In genomic region chr2:94177294-94177693, GRCm38 (mm10) we compare ENCODE assay signal across 11 mouse cellular contexts. TPM values are rescaled to one million over a fixed set of nuclear protein-coding genes. Genes with fewer than 3 reads are reported as not detected.
DNase-seq lines count a peak whose midpoint lies in the region; ATAC-seq lines count a peak whose summit lies in the region.
"Had no signal": no experiment of that assay in that cellular context is flagged by ENCODE, and none has a peak within 500 bp of the region (broad histone marks: within the 10 kb centered on the region; RNA-seq: fewer than 3 reads in every experiment).

No protein-coding gene starts in this region.

- H3K9ac ChIP-seq in heart, embryonic 14.5 days (ENCODE audit: low read length) = peak overlapping the region; percentile 99; the same call in 1 of the 2 replicates
- no peak overlapping the region for H3K9ac ChIP-seq in hindbrain, embryonic 14.5 days
- 0 out of 2 replicates have a peak overlapping the region, but pooled peaks have one; percentile 77 for H3K9ac ChIP-seq in midbrain, embryonic 12.5 days (replicated peaks)

- no peaks in the 10 kb centered on the region for H3K9me3 ChIP-seq in heart, embryonic 14.5 days (ENCODE audit: control insufficient read depth, low read length)
- H3K9me3 ChIP-seq in hindbrain, embryonic 14.5 days (ENCODE audit: control insufficient read depth, low read length) = no peaks in the 10 kb centered on the region
- no peaks in the 10 kb centered on the region for H3K9me3 ChIP-seq in midbrain, embryonic 12.5 days
- H3K9me3 ChIP-seq: megakaryocyte, embryonic 14.5 days had no signal

- 83% methylated on average over 6 of the region's 6 CpGs for WGBS in heart, embryonic 14.5 days
- WGBS in hindbrain, embryonic 14.5 days = 86% methylated on average over 6 of the region's 6 CpGs
- 87% methylated on average over 6 of the region's 6 CpGs for WGBS in midbrain, embryonic 12.5 days

- no peak overlapping the region for H3K27ac ChIP-seq in heart, embryonic 14.5 days (replicated peaks in 1 of 2; ENCODE audit: control insufficient read depth in 1 of 2, insufficient read depth in 1 of 2, low read depth in 2 of 2, low read length in 2 of 2)
- H3K27ac ChIP-seq in brown adipose tissue, adult 24 weeks (replicated peaks; ENCODE audit: low read depth, low read length) = peak overlapping the region; percentile 85
- H3K27ac ChIP-seq in hindbrain, embryonic 14.5 days = no peak overlapping the region
- no peak overlapping the region for H3K27ac ChIP-seq in midbrain, embryonic 12.5 days (replicated peaks)

- intact Hi-C loops in heart, postnatal 25 days (cut with DNase I) = no loop called here

- H3K4me2 ChIP-seq in heart, embryonic 14.5 days (ENCODE audit: low read length) = no peak overlapping the region
- H3K4me2 ChIP-seq in hindbrain, embryonic 14.5 days (replicated peaks) = peak overlapping the region; percentile 92; the same call in 1 of the 2 replicates
- H3K4me2 ChIP-seq in midbrain, embryonic 12.5 days (replicated peaks) = peak overlapping the region; percentile 85

- peak overlapping the region in 1 of 2 experiments; percentile 99; a peak in 1 of 4 replicates for H3K4me3 ChIP-seq in heart, embryonic 14.5 days (ENCODE audit: control insufficient read depth in 1 of 2, insufficient read depth in 1 of 2, low read depth in 1 of 2, low read length in 2 of 2)
- H3K4me3 ChIP-seq in brown adipose tissue, adult 24 weeks (ENCODE audit: insufficient read depth, low read depth, low read length) = peak overlapping the region; percentile 49
- no peak overlapping the region for H3K4me3 ChIP-seq in hindbrain, embryonic 14.5 days (replicated peaks; ENCODE audit: low read length)
- H3K4me3 ChIP-seq in midbrain, embryonic 12.5 days = no peak overlapping the region

- H3K27me3 ChIP-seq in heart, embryonic 14.5 days (ENCODE audit: control insufficient read depth, insufficient read depth, low read length) = no peaks in the 10 kb centered on the region
- H3K27me3 ChIP-seq in hindbrain, embryonic 14.5 days (ENCODE audit: control insufficient read depth, insufficient read depth, low read length) = no peaks in the 10 kb centered on the region
- no peaks in the 10 kb centered on the region for H3K27me3 ChIP-seq in midbrain, embryonic 12.5 days
- H3K27me3 ChIP-seq: megakaryocyte, embryonic 14.5 days had no signal

- no peak for DNase-seq in heart, postnatal 25 days (ENCODE audit: low spot score)
- DNase-seq in hindbrain, embryonic 14.5 days (ENCODE audit: low spot score) = no peak
- no peak for DNase-seq in adrenal gland, postnatal 14 days
- DNase-seq in thymus, postnatal 4 days = no peak
- no peak for DNase-seq in urinary bladder, postnatal 14 days (ENCODE audit: low spot score)
- DNase-seq: cerebellum, adult 9-10 months; kidney, adult 18-20 months had no signal

- H3K4me1 ChIP-seq in heart, embryonic 14.5 days (ENCODE audit: control insufficient read depth in 2 of 2, insufficient read depth in 2 of 2, low read length in 2 of 2) = peaks cover 0 to 10% of the 10 kb centered on the region in 2 experiments; a peak in 2 of 4 replicates
- peaks cover 2% of the 10 kb centered on the region; the same call in 1 of the 2 replicates for H3K4me1 ChIP-seq in brown adipose tissue, adult 24 weeks (ENCODE audit: control insufficient read depth, insufficient read depth, insufficient read length, low read length)
- peaks cover 11% of the 10 kb centered on the region for H3K4me1 ChIP-seq in hindbrain, embryonic 14.5 days (replicated peaks; ENCODE audit: control insufficient read depth, insufficient read depth, low read length)
- peaks cover 14% of the 10 kb centered on the region for H3K4me1 ChIP-seq in midbrain, embryonic 12.5 days

- no peaks in the 10 kb centered on the region for H3K36me3 ChIP-seq in heart, embryonic 14.5 days (ENCODE audit: control insufficient read depth, insufficient read depth, low read length)
- no peaks in the 10 kb centered on the region for H3K36me3 ChIP-seq in hindbrain, embryonic 14.5 days (replicated peaks; ENCODE audit: control insufficient read depth, insufficient read depth)
- H3K36me3 ChIP-seq in midbrain, embryonic 12.5 days = no peaks in the 10 kb centered on the region

- ATAC-seq in heart, embryonic 14.5 days (ENCODE audit: insufficient number of reproducible peaks, insufficient read depth, low FRiP score, low read depth) = no peak
- no peak for ATAC-seq in hindbrain, embryonic 14.5 days (ENCODE audit: low FRiP score)
- no peak for ATAC-seq in midbrain, embryonic 12.5 days (ENCODE audit: low FRiP score, low read depth)

RNA-seq across cellular contexts. Expression of gene Hsd17b12, which starts 19.5 kb away (rescaled TPM):
- polyA plus RNA-seq in heart, embryonic 14.5 days (2014; fragmentation: Nextera tagmentation; extraction: Ambion mirVana) = 57.5 and 61.5 TPM in 2 replicates
- total RNA-seq in heart, postnatal 25 days (2021) = 10 to 100 TPM; 20.0 to 20.8 TPM
- polyA plus RNA-seq in brown adipose tissue, adult 24 weeks (2012; ENCODE audit: insufficient read depth, insufficient read length, missing spikeins) = 393 and 417 TPM in 2 replicates
- 136 and 146 TPM in 2 replicates for polyA plus RNA-seq in hindbrain, embryonic 14.5 days (2014; fragmentation: Nextera tagmentation; extraction: Ambion mirVana)
- polyA plus RNA-seq in midbrain, embryonic 12.5 days (2016; fragmentation: Nextera tagmentation; extraction: Ambion mirVana) = 109 and 110 TPM in 2 replicates
- 169 and 178 TPM in 2 replicates for total RNA-seq in adrenal gland, postnatal 14 days (2021)
